Mouse (Mus musculus) liver, embryonic 14.5 days (tissue): ENCODE results near the gene Uqcrq. TPM values are rescaled to one million over a fixed set of nuclear protein-coding genes. Genes with fewer than 3 reads are reported as not detected.

Source experiments
- ATAC-seq: fragments of 200-750 bp; cut with Nextera tagmentation; 2 replicates; pipeline ENCODE4 v1.8.0; 2017; ENCODE audit warnings: moderate number of reproducible peaks, mild to moderate bottlenecking, moderate library complexity; ENCODE audit not compliant: insufficient read depth
- DNase-seq, 3 experiments: peaks; one replicate each; pipeline ENCODE4 v3.0.0-alpha.2; 2012 to 2013; ENCODE audit warnings: low read depth in 3 of 3, low spot score in 3 of 3
- H3K27ac ChIP-seq: fragments of 300-500 bp; sonication (generic); 2 replicates; pipeline ENCODE4 v1.5.1; 2014; ENCODE audit warnings: moderate library complexity, mild to moderate bottlenecking, control low read depth, inconsistent platforms
- H3K27me3 ChIP-seq: fragments of 300-500 bp; sonication (generic); 2 replicates; pipeline ENCODE4 v1.6.1; 2014; ENCODE audit warnings: mild to moderate bottlenecking, low read length, moderate library complexity; ENCODE audit not compliant: control insufficient read depth, insufficient read depth
- H3K36me3 ChIP-seq: fragments of 300-500 bp; sonication (generic); replicated peaks from 2 replicates; pipeline ENCODE4 v1.6.1; 2014; ENCODE audit warnings: low read depth; ENCODE audit not compliant: control insufficient read depth, insufficient read depth
- H3K4me1 ChIP-seq, 2 experiments: fragments of 200-500 bp in 1 of 2; fragments of 300-500 bp in 1 of 2; sonication (generic) in 1 of 2; replicated peaks; 2 replicates each; pipeline ENCODE4 v1.6.1; 2012 to 2014; ENCODE audit warnings: antibody characterized with exemption in 1 of 2, inconsistent platforms in 1 of 2, low read length in 1 of 2; ENCODE audit not compliant: control insufficient read depth in 2 of 2, insufficient read depth in 2 of 2
- H3K4me2 ChIP-seq: fragments of 300-500 bp; sonication (generic); 2 replicates; pipeline ENCODE4 v1.6.1; 2014; ENCODE audit warnings: low read depth, mild to moderate bottlenecking, control low read depth, moderate library complexity
- H3K4me3 ChIP-seq, 2 experiments: fragments of 200-500 bp in 1 of 2; fragments of 300-500 bp in 1 of 2; sonication (generic) in 1 of 2; 2 replicates each; pipeline ENCODE4 v1.5.1; 2012 to 2014; ENCODE audit warnings: low read depth in 2 of 2, low read length in 2 of 2, mild to moderate bottlenecking in 2 of 2, control low read depth in 1 of 2, inconsistent platforms in 1 of 2, moderate library complexity in 1 of 2; ENCODE audit not compliant: insufficient read depth in 1 of 2
- H3K9ac ChIP-seq: fragments of 300-500 bp; sonication (generic); replicated peaks from 2 replicates; pipeline ENCODE4 v1.6.1; 2014; ENCODE audit warnings: mild to moderate bottlenecking, control low read depth, moderate library complexity
- H3K9me3 ChIP-seq: fragments of 300-500 bp; sonication (generic); 2 replicates; pipeline ENCODE4 v1.6.1; 2016; ENCODE audit warnings: low read length, mixed read lengths; ENCODE audit not compliant: control insufficient read depth
- CTCF ChIP-seq: IDR thresholded peaks from 2 replicates; pipeline ENCODE4 v1.5.1; 2016; ENCODE audit warnings: antibody characterized with exemption, low read depth, control low read depth
- EP300 ChIP-seq: IDR thresholded peaks from 2 replicates; pipeline ENCODE4 v1.6.1; 2016; ENCODE audit warnings: antibody characterized with exemption, low read depth
- WGBS: fragments of 180-500 bp; shearing (Covaris S2); extraction: QIAGEN DNeasy Blood & Tissue Kit; methylation state at CpG from one replicate; pipeline ENCODE4 v1.1.7; 2014; ENCODE audit not compliant: insufficient replicate concordance; 5-methylcytosine and 5-hydroxymethylcytosine counted together
- polyA plus RNA-seq, 2 experiments: library from polyadenylated mRNA; depleted of rRNA in 1 of 2; stranded (reverse) in 1 of 2; unstranded in 1 of 2; fragments of >200 nt; fragmentation: Nextera tagmentation in 1 of 2; extraction: Ambion mirVana in 1 of 2; gene quantifications; 2 replicates each; pipeline versions ENCODE4 v1.2.1 to v1.2.3; 2012 to 2014

Uqcrq gene
- polyA plus RNA-seq, 2 experiments = 237 to 677 TPM

- DNase-seq = no peak
- TF ChIP-seq EP300 = no peak
- TF ChIP-seq CTCF = no peak
Observed at GRCm38 (mm10) chr11:53425711-53426255, 4.8 kb downstream of the Uqcrq start.

GRCm38 (mm10) chr11:53425251-53425650, 5.4 kb downstream of the Uqcrq start:
- ATAC-seq (no peak), DNase-seq (no peak)
- Histone ChIP-seq H3K27ac (no peak overlapping the region), H3K4me3 (no peak overlapping the region), H3K36me3 (peaks cover 12% of the 10 kb centered on the region), H3K4me2 (no peak overlapping the region), H3K9ac (no peak overlapping the region), H3K4me1 (peaks cover 4 to 17% of the 10 kb centered on the region in 2 experiments; a peak in 3 of 4 replicates), H3K9me3 (no peaks in the 10 kb centered on the region), H3K27me3 (no peaks in the 10 kb centered on the region)
- no peak for TF ChIP-seq CTCF
- 53% methylated on average over 3 of the region's 3 CpGs for WGBS

More at GRCm38 (mm10) chr11:53425711-53426255, 4.8 kb downstream of the Uqcrq start:
- no peak for ATAC-seq
- H3K9me3 ChIP-seq = no peaks in the 10 kb centered on the region
- peaks cover 12% of the 10 kb centered on the region for H3K36me3 ChIP-seq
- H3K27me3 ChIP-seq = no peaks in the 10 kb centered on the region
- no peak overlapping the region for H3K4me2 ChIP-seq
- 64% methylated on average over 6 of the region's 6 CpGs for WGBS
- H3K27ac ChIP-seq = no peak overlapping the region
- H3K4me1 ChIP-seq = peaks cover 4 to 17% of the 10 kb centered on the region in 2 experiments; a peak in 3 of 4 replicates
- no peak overlapping the region for H3K4me3 ChIP-seq
- H3K9ac ChIP-seq = no peak overlapping the region

DNA sequence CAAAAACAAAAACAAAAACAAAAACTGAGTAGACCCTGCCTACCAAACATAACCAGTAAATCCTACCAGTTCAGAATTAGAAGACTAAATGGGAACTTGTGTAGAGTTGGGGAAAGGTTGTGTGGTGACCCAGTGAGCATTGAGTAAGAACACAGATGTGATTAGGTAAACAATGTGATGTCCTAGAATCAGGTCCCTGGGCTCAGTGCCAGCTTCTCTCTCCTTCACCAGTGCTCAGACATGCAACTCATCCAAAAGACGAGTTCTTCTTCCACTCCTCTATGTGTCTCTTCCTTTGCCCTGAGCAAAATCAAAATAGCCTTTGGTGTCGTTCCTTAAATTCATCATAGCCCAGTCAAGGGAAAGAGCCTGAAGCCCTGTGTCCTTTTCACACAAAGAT, 5.8 kb downstream of the Uqcrq start:
- Histone ChIP-seq H3K27ac (no peak overlapping the region), H3K36me3 (peaks cover 12% of the 10 kb centered on the region), H3K4me2 (no peak overlapping the region), H3K27me3 (no peaks in the 10 kb centered on the region), H3K9ac (no peak overlapping the region), H3K4me3 (no peak overlapping the region), H3K9me3 (no peaks in the 10 kb centered on the region), H3K4me1 (peaks cover 4 to 17% of the 10 kb centered on the region in 2 experiments; a peak in 3 of 4 replicates)
- ATAC-seq (no peak), DNase-seq (no peak)
- TF ChIP-seq EP300 (no peak), CTCF (no peak)
- WGBS = 62% methylated on average over 2 of the region's 2 CpGs

- H3K9me3 ChIP-seq = no peaks in the 10 kb centered on the region
- peaks cover 0 to 12% of the 10 kb centered on the region in 2 experiments; a peak in 2 of 4 replicates for H3K4me1 ChIP-seq
- 53% methylated on average over 4 of the region's 4 CpGs for WGBS
- peak within 1 kb of the TSS; percentile 40 to 41 for H3K4me3 ChIP-seq
- peak within 1 kb of the TSS; percentile 38 for H3K4me2 ChIP-seq
- peak; percentile 54 for ATAC-seq
- no peak within 1 kb of the TSS for H3K27ac ChIP-seq
- no peak within 1 kb of the TSS; the same call in 1 of the 2 replicates for H3K9ac ChIP-seq
- DNase-seq = peak in 1 of 3 experiments; percentile 26
- TF ChIP-seq EP300 = no peak
- 0 out of 2 replicates have a peak, but pooled peaks have one; percentile 9 for TF ChIP-seq CTCF
- H3K36me3 ChIP-seq = peaks cover 4% of the 10 kb centered on the region
- no peaks in the 10 kb centered on the region for H3K27me3 ChIP-seq
Observed at GRCm38 (mm10) chr11:53423036-53423435, 7.6 kb downstream of the Uqcrq start, which contains the start of gene Leap2. Leap2 (minus strand) TSS chr11:53423170.

DNA sequence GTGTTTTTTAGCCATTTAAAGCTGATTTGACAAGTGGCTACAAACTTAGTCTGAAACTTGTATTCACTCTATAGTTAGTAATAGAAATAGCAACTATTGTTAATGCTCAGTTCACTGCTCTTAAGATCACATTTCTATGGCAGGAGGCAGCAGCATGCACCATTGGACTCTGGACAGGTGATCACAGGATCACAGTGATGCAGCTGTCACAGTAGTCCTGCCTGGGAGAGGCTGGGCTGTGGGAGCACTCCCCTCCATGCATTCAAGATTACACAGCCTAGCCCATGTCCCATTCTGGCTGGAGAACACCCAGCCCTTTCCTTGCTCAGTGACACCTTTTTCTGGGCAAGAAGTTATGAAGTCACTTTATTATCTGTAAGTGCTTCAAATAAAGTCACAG, 12.6 kb downstream of the Uqcrq start:
- 0 out of 2 replicates have a peak, but pooled peaks have one; percentile 31 for ATAC-seq

More for the DNA sequence above, 12.6 kb downstream of the Uqcrq start:
- TF ChIP-seq EP300 = no peak
- no peak for TF ChIP-seq CTCF
- Histone ChIP-seq H3K9ac (no peak overlapping the region), H3K4me2 (no peak overlapping the region), H3K4me3 (no peak overlapping the region), H3K4me1 (no peaks in the 10 kb centered on the region), H3K36me3 (peaks cover 15% of the 10 kb centered on the region), H3K27me3 (no peaks in the 10 kb centered on the region), H3K9me3 (no peaks in the 10 kb centered on the region), H3K27ac (no peak overlapping the region)
- DNase-seq = no peak
